Mouse (Mus musculus) gastrocnemius, postnatal 10 days (tissue): ENCODE measurements around the gene Wdfy3. TPM values are rescaled to one million over a fixed set of nuclear protein-coding genes. Genes with fewer than 3 reads are reported as not detected.

Experiments used
- DNase-seq: peaks from one replicate; pipeline ENCODE4 v3.0.0; 2021; ENCODE audit warnings: mixed read lengths
- total RNA-seq, 2 experiments: library from RNA; stranded (reverse); gene quantifications; 2 replicates each; pipeline ENCODE4 v1.2.3; 2021

Wdfy3 gene
- total RNA-seq, 2 experiments from 2014 or later = 26.0 to 33.0 TPM

- DNase-seq = no peak
Measured at GRCm38 (mm10) chr5:102055130-102055641, 14.5 kb downstream of the Wdfy3 start.

GRCm38 (mm10) chr5:102054511-102055093 lies 15.1 kb downstream of the Wdfy3 start:
- no peak for DNase-seq

- DNase-seq = no peak
Measured at GRCm38 (mm10) chr5:102052906-102053305, 16.8 kb downstream of the Wdfy3 start.

GRCm38 (mm10) chr5:102052465-102052864 lies 17.3 kb downstream of the Wdfy3 start:
- no peak for DNase-seq

GRCm38 (mm10) chr5:102050677-102051076 lies 19.0 kb downstream of the Wdfy3 start:
- DNase-seq = no peak

- DNase-seq = no peak
Measured at GRCm38 (mm10) chr5:102048416-102048815, 21.3 kb downstream of the Wdfy3 start.

GRCm38 (mm10) chr5:102046617-102047116 lies 23.1 kb downstream of the Wdfy3 start:
- DNase-seq = no peak

- DNase-seq = no peak
Measured at GRCm38 (mm10) chr5:102045636-102046616, 23.8 kb downstream of the Wdfy3 start.

- no peak for DNase-seq
Measured at GRCm38 (mm10) chr5:102045177-102045576, 24.5 kb downstream of the Wdfy3 start.

GRCm38 (mm10) chr5:102033281-102033680 lies 36.4 kb downstream of the Wdfy3 start:
- DNase-seq = no peak

- DNase-seq = no peak
Measured at GRCm38 (mm10) chr5:102032594-102033240, 37.0 kb downstream of the Wdfy3 start.

GRCm38 (mm10) chr5:102032191-102032590 lies 37.5 kb downstream of the Wdfy3 start:
- DNase-seq = no peak

- no peak for DNase-seq
Measured at GRCm38 (mm10) chr5:102023376-102023775, 46.3 kb downstream of the Wdfy3 start.

- no peak for DNase-seq
Measured at GRCm38 (mm10) chr5:102022018-102022898, 47.5 kb downstream of the Wdfy3 start.

GRCm38 (mm10) chr5:102014235-102014634 lies 55.5 kb downstream of the Wdfy3 start:
- DNase-seq = no peak

GRCm38 (mm10) chr5:102013781-102014180 lies 55.9 kb downstream of the Wdfy3 start:
- no peak for DNase-seq

- DNase-seq = no peak
Measured at GRCm38 (mm10) chr5:102010961-102011360, 58.8 kb downstream of the Wdfy3 start.

- no peak for DNase-seq
Measured at GRCm38 (mm10) chr5:102009606-102010005, 60.1 kb downstream of the Wdfy3 start.

GRCm38 (mm10) chr5:102008712-102009111 lies 61.0 kb downstream of the Wdfy3 start:
- DNase-seq = no peak

GRCm38 (mm10) chr5:102006218-102006941 lies 63.3 kb downstream of the Wdfy3 start:
- no peak for DNase-seq

- no peak for DNase-seq
Measured at GRCm38 (mm10) chr5:102003371-102003770, 66.3 kb downstream of the Wdfy3 start.
